Mouse (Mus musculus): ENCODE measurements at regions not wholly inside any gene's neighbourhood (a gene's known extent, or its start where the extent isn't known, plus 50 kb on each side); places are given as distances from the start of the nearest gene placed in this dataset.

- H3K4me3 ChIP-seq (ENCODE audit: control insufficient read depth, low read depth, low read length) = no peak overlapping the region
- no peaks in the 10 kb centered on the region for H3K27me3 ChIP-seq (ENCODE audit: control insufficient read depth, insufficient read depth, low read length)
- H3K27ac ChIP-seq (ENCODE audit: control insufficient read depth, insufficient read depth, low read depth, low read length) = no peak overlapping the region
- no peaks in the 10 kb centered on the region for H3K36me3 ChIP-seq (ENCODE audit: control insufficient read depth, insufficient read depth, low read length)
- TF ChIP-seq CTCF (IDR thresholded peaks at IDR 0.05; ENCODE audit: control insufficient read depth, insufficient read depth, insufficient replicate concordance, low read depth, low read length) (no peak), POLR2A (IDR thresholded peaks at IDR 0.05; ENCODE audit: control insufficient read depth, low read depth, low read length) (no peak)
- H3K4me1 ChIP-seq (ENCODE audit: control insufficient read depth, insufficient read depth, low read length) = no peaks in the 10 kb centered on the region
Measured at GRCm38 (mm10) chr3:39712795-39713709, 818.0 kb upstream of the Intu start.

GRCm38 (mm10) chr3:39714056-39714592, 817.0 kb upstream of the Intu start:
- Histone ChIP-seq H3K36me3 (ENCODE audit: control insufficient read depth, insufficient read depth, low read length) (no peaks in the 10 kb centered on the region), H3K27ac (ENCODE audit: control insufficient read depth, insufficient read depth, low read depth, low read length) (no peak overlapping the region), H3K4me1 (ENCODE audit: control insufficient read depth, insufficient read depth, low read length) (no peaks in the 10 kb centered on the region), H3K4me3 (ENCODE audit: control insufficient read depth, low read depth, low read length) (no peak overlapping the region), H3K27me3 (ENCODE audit: control insufficient read depth, insufficient read depth, low read length) (no peaks in the 10 kb centered on the region)
- TF ChIP-seq POLR2A (IDR thresholded peaks at IDR 0.05; ENCODE audit: control insufficient read depth, low read depth, low read length) = no peak
- no peak for TF ChIP-seq CTCF (IDR thresholded peaks at IDR 0.05; ENCODE audit: control insufficient read depth, insufficient read depth, insufficient replicate concordance, low read depth, low read length)

GRCm38 (mm10) chr3:39718946-39719545, 812.0 kb upstream of the Intu start:
- Histone ChIP-seq H3K27me3 (ENCODE audit: control insufficient read depth, insufficient read depth, low read length) (no peaks in the 10 kb centered on the region), H3K4me1 (ENCODE audit: control insufficient read depth, insufficient read depth, low read length) (no peaks in the 10 kb centered on the region), H3K36me3 (ENCODE audit: control insufficient read depth, insufficient read depth, low read length) (no peaks in the 10 kb centered on the region), H3K27ac (ENCODE audit: control insufficient read depth, insufficient read depth, low read depth, low read length) (no peak overlapping the region), H3K4me3 (ENCODE audit: control insufficient read depth, low read depth, low read length) (no peak overlapping the region)
- no peak for TF ChIP-seq POLR2A (IDR thresholded peaks at IDR 0.05; ENCODE audit: control insufficient read depth, low read depth, low read length)
- no peak for TF ChIP-seq CTCF (IDR thresholded peaks at IDR 0.05; ENCODE audit: control insufficient read depth, insufficient read depth, insufficient replicate concordance, low read depth, low read length)

- no peaks in the 10 kb centered on the region for H3K27me3 ChIP-seq (ENCODE audit: control insufficient read depth, insufficient read depth, low read length)
- H3K36me3 ChIP-seq (ENCODE audit: control insufficient read depth, insufficient read depth, low read length) = no peaks in the 10 kb centered on the region
- H3K4me3 ChIP-seq (ENCODE audit: control insufficient read depth, low read depth, low read length) = no peak overlapping the region
- H3K4me1 ChIP-seq (ENCODE audit: control insufficient read depth, insufficient read depth, low read length) = no peaks in the 10 kb centered on the region
- no peak for TF ChIP-seq CTCF (IDR thresholded peaks at IDR 0.05; ENCODE audit: control insufficient read depth, insufficient read depth, insufficient replicate concordance, low read depth, low read length)
- TF ChIP-seq POLR2A (IDR thresholded peaks at IDR 0.05; ENCODE audit: control insufficient read depth, low read depth, low read length) = no peak
- no peak overlapping the region for H3K27ac ChIP-seq (ENCODE audit: control insufficient read depth, insufficient read depth, low read depth, low read length)
Measured at GRCm38 (mm10) chr3:39725755-39726154, 805.3 kb upstream of the Intu start.

GRCm38 (mm10) chr3:39736639-39737038, 794.4 kb upstream of the Intu start:
- Histone ChIP-seq H3K4me1 (ENCODE audit: control insufficient read depth, insufficient read depth, low read length) (no peaks in the 10 kb centered on the region), H3K36me3 (ENCODE audit: control insufficient read depth, insufficient read depth, low read length) (no peaks in the 10 kb centered on the region), H3K27ac (ENCODE audit: control insufficient read depth, insufficient read depth, low read depth, low read length) (no peak overlapping the region), H3K4me3 (ENCODE audit: control insufficient read depth, low read depth, low read length) (no peak overlapping the region), H3K27me3 (ENCODE audit: control insufficient read depth, insufficient read depth, low read length) (no peaks in the 10 kb centered on the region)
- TF ChIP-seq CTCF (IDR thresholded peaks at IDR 0.05; ENCODE audit: control insufficient read depth, insufficient read depth, insufficient replicate concordance, low read depth, low read length) (no peak), POLR2A (IDR thresholded peaks at IDR 0.05; ENCODE audit: control insufficient read depth, low read depth, low read length) (no peak)

GRCm38 (mm10) chr3:39745947-39746346, 785.1 kb upstream of the Intu start:
- Histone ChIP-seq H3K27ac (ENCODE audit: control insufficient read depth, insufficient read depth, low read depth, low read length) (no peak overlapping the region), H3K27me3 (ENCODE audit: control insufficient read depth, insufficient read depth, low read length) (no peaks in the 10 kb centered on the region), H3K4me3 (ENCODE audit: control insufficient read depth, low read depth, low read length) (no peak overlapping the region), H3K36me3 (ENCODE audit: control insufficient read depth, insufficient read depth, low read length) (no peaks in the 10 kb centered on the region), H3K4me1 (ENCODE audit: control insufficient read depth, insufficient read depth, low read length) (no peaks in the 10 kb centered on the region)
- TF ChIP-seq CTCF (IDR thresholded peaks at IDR 0.05; ENCODE audit: control insufficient read depth, insufficient read depth, insufficient replicate concordance, low read depth, low read length) (no peak), POLR2A (IDR thresholded peaks at IDR 0.05; ENCODE audit: control insufficient read depth, low read depth, low read length) (no peak)

- no peaks in the 10 kb centered on the region for H3K27me3 ChIP-seq (ENCODE audit: control insufficient read depth, insufficient read depth, low read length)
Measured at GRCm38 (mm10) chr3:39768981-39769568, 762.0 kb upstream of the Intu start.

More at GRCm38 (mm10) chr3:39768981-39769568, 762.0 kb upstream of the Intu start:
- H3K4me3 ChIP-seq (ENCODE audit: control insufficient read depth, low read depth, low read length) = no peak overlapping the region
- H3K36me3 ChIP-seq (ENCODE audit: control insufficient read depth, insufficient read depth, low read length) = no peaks in the 10 kb centered on the region
- TF ChIP-seq POLR2A (IDR thresholded peaks at IDR 0.05; ENCODE audit: control insufficient read depth, low read depth, low read length) (no peak), CTCF (IDR thresholded peaks at IDR 0.05; ENCODE audit: control insufficient read depth, insufficient read depth, insufficient replicate concordance, low read depth, low read length) (no peak)
- H3K4me1 ChIP-seq (ENCODE audit: control insufficient read depth, insufficient read depth, low read length) = peaks cover 4% of the 10 kb centered on the region
- H3K27ac ChIP-seq (ENCODE audit: control insufficient read depth, insufficient read depth, low read depth, low read length) = no peak overlapping the region

Data from testis, adult 2 months (tissue).